Mouse (Mus musculus) Muller cell, postnatal 12 days (primary cell): ENCODE results near the gene Fcgbp.
"Not testable (repeated sequence)": the region's sequence is repeated elsewhere in the genome, so short reads cannot be mapped to it uniquely, and the experiment has no call there.

ENCODE experiments used
- DNase-seq: peaks from one replicate; pipeline ENCODE4 v3.0.0-alpha.2; 2015; ENCODE audit errors: inconsistent ontology term

Gene Fcgbp

GRCm38 (mm10) chr7:28070531-28071298 lies at the start of gene Fcgbp:
Gene Fcgbp (plus strand): TSS chr7:28071236.
- DNase-seq: no peak

DNA sequence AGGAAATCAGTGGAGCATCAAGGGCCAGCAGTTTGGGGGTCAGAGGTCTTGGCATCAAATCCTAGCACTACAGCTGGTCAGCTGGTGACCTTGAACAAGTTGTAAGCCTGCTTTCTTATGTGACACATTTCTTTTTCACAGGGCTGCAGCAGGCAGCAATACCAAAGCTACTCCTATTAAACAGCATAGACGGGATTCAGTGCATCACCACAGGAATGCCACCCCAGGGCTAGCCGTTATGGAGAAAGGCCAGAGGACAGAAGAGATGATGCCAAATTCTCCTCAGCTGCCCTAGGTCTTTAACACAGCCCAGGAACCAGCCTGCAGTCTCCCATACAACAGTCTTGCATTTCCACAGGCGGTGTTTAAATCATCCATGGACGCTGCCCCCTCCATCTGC lies 26.5 kb upstream of the Fcgbp start:
- peak; percentile 61 for DNase-seq

DNA sequence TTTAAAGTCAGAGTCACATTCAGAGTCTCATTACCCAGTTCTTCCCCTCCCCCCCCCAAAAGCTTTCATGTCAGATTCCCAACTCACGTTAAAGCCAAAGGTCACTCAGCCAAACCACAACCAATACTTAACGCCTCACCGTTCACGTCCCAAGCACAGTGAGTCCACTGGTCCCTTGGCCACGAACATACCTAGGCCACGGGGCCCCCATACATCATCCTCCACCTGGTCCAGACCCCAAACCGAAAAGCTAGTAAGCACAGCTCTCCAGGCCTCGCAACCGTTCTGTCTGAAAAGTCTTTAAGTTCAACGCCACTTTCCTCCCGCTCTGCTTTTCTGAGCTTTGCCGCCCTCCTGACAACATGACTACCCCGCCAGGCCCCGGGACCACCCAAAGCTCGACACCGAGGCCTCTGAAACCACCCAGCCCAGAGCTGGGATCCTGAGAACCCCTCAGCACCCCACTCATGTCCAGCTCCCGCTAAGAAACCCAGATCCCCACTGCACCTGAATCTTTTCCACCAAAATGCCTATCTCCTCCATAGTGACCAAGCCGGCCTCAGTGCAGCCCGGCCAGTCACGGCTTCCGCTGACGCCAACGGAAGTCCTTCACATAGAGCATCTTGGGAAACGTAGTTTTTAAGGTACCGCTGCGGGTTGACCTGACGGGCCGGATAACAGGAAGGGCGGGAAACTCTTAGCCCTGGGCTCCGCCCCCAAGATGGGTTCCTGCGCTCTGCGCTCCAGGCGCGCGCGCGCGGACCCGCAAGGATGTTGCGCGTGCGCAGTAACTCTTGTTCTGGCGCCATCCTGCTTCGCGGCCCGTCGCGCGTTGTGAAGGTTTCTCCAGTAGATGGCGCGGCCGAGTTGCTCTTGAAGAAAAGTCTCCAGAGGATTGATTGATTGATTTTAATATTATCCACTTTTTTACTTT lies 21.3 kb upstream of the Fcgbp start, which contains the start of gene Psmc4:
Gene Psmc4, minus strand, starts transcription at position 626 of the 934 bp plus-strand sequence.
- peak; percentile 99 for DNase-seq

DNA sequence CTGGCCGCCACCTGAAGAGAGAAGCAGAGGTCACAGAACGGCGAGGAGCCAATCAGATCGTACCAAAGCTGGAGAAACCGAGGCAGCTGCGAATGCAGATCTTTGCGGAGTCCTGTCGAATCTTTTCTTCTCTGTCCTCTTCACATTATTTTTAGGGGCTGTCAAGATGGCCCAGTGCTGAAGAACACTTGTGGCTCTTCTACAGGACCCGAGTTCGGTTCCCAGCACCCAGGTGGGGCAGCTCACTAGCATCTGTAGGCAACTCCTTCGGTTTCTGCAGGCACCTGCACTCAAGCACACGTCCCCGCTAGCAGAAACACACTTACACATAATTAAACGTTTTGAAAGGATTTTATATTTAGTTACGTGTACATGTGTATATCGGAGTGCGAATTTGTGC lies 20.5 kb upstream of the Fcgbp start:
- no peak for DNase-seq

DNA sequence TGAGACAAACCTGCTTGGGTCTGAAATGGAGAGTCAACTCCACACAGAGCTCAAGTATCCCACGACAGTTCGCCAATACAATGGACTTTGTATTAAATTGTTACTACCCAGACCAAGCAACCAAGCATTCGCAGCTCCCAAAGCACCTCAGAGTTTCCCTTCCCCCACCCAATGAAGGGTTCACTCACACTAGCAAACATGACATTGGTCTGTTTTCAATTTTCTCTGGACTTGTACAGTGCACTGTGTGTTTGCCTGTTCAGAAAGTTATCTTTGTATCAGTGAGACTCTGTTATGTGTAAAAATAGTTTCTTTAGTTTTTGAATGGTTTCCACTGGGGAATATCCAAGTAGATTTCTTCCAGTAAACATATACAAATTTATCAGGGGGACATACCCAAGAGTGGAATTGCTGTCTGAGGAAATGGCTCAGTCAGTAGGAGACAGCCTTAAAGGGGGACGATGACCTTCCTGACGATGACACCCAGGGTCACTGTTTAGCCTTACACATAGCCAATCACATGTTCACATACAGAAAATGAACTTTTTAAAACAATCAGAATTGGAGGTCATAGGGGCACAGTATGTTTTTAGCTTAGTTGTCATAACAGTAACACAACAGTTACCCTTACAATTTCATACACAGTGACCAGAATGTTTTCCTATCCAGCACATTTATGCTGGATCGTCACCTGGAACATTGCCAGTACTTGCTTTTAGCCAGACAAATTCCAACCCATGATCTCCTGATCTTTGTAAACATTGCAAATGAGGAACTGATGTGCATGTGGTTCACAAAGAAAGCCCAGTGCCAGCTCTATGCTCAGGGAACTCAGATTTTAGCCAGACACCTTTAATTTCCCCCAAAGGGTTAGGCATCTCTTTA lies 17.7 kb upstream of the Fcgbp start:
- no peak for DNase-seq

GRCm38 (mm10) chr7:28059972-28060371 lies 11.1 kb upstream of the Fcgbp start:
- no peak for DNase-seq

DNA sequence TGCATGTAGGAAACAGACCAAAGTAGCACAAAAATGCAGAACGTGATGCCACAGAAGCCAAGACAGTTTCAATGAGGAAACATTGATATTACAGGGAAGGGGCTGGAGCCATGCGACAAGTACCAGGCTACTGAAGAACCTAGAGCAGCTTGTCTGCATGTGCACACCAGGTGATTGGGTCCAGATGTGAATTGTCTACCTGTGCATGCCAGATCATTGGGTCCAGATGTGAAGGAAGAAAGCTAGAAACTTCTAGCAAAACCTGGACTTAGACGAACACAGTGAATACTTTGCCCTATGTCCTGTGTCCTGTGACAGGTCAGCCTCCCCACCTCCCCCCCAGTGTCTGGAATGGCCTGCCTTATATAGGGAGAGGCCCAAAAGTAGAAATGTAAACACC lies 2.4 kb upstream of the Fcgbp start:
- no peak for DNase-seq

DNA sequence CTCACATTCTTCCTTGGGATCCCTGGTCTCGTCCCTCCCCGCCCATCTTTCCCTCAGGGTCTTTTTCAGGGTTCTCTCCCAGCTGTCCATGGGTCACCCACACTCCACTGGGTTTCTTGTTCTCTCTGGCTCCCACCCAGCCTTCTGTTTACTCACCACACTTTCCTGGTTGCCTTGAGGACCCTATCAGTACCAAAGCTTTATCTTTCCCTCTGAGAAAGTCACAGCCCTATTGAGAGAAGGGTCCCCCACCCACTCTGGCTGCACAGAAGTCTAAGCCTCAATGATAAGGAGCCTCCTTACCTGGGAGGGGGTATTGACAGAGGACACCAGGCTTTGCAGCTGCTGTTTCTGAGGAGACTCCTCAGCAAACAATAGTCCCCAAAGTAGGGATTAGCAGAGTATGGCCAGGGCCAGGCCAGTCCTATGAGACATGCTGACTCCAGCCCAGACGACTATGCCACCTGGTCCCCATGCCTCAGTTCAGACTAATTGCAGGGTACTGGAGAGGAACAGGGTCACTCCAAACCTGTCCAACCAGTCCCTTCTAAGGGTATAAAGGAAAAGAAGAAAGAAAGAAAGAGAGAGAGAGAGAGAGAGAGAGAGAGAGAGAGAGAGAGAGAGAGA lies 1.4 kb upstream of the Fcgbp start:
- no peak for DNase-seq

GRCm38 (mm10) chr7:28084215-28084614 lies 13.2 kb downstream of the Fcgbp start:
- DNase-seq: peak; percentile 67

- DNase-seq: no peak
Measured at GRCm38 (mm10) chr7:28086236-28086635, 15.2 kb downstream of the Fcgbp start.

DNA sequence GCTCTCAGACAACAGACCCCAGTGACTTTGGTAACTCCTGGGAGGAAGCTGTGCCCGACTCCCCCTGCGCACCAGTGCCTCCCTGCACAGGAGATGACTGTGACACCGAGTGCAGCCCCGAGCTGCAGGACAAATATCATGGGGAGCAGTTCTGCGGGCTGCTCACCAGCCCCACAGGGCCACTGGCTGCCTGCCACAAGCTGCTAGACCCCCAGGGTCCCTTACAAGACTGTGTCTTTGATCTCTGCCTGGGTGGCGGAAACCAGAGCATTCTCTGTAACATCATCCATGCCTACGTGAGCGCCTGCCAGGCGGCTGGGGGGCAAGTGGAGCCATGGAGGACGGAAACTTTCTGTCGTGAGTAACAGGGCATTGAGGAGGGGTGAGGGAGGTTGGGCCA lies 22.5 kb downstream of the Fcgbp start:
- DNase-seq: no peak

GRCm38 (mm10) chr7:28099101-28099500 lies 28.1 kb downstream of the Fcgbp start:
- no peak for DNase-seq

- peak; percentile 22 for DNase-seq
Measured at GRCm38 (mm10) chr7:28100596-28101590, 29.9 kb downstream of the Fcgbp start.

- DNase-seq: not testable (repeated sequence)
Measured at GRCm38 (mm10) chr7:28102936-28103335, 31.9 kb downstream of the Fcgbp start.

GRCm38 (mm10) chr7:28104670-28105069 lies 33.6 kb downstream of the Fcgbp start:
- DNase-seq: peak; percentile 15

- no peak for DNase-seq
Measured at GRCm38 (mm10) chr7:28106241-28106640, 35.2 kb downstream of the Fcgbp start.

DNA sequence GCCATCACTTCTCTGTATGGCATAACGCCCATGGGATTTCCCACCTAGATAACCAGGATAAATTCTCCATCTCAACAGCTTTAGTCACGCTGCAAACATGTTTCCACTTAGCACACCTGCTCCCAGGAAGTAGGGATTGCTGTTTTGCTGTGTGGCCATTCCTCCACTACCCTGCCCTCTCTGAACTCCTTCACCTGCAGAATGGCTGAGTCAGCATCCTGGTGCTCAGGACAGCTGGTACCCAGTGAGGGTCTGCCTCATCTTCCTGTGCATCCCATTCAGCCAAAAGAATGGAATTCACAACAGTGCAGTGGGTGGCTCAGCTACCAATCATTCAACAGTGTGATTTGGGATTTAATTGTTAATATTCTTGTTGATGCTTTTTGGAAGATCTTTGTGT lies 43.6 kb downstream of the Fcgbp start:
- no peak for DNase-seq

DNA sequence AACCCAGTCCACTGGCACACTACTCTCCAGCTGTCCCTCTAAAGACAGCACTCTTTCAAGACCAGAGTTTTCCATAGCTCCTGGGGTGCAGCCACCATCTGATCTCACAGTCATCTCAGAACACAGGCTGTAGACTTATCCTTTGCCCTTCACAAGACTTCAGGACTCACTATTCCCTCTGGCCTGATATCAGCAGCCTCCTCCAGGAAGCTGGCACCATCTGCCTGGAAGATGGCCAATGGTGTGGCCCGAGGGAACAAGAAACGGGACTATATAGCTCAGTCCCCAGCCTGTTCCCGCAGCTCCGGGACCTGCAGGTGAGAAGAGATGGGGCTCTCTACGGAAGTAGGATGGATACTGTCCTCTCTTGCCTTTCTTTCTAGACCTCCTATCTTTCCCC lies 58.1 kb downstream of the Fcgbp start, which contains the start of gene 9530053A07Rik:
Gene 9530053A07Rik, plus strand, starts transcription at position 301 of the 400 bp plus-strand sequence.
- no peak for DNase-seq

GRCm38 (mm10) chr7:28137613-28138012 lies 66.6 kb downstream of the Fcgbp start:
- DNase-seq: peak; percentile 18

- peak; percentile 66 for DNase-seq
Measured at GRCm38 (mm10) chr7:28148263-28148662, 77.2 kb downstream of the Fcgbp start.
